Comparison of ENCODE assay signal across 23 mouse cellular contexts in genomic region chr9:52170671-52171070, GRCm38 (mm10). TPM values are rescaled to one million over a fixed set of nuclear protein-coding genes. Genes with fewer than 3 reads are reported as not detected.
"Had no signal": no experiment of that assay in that cellular context is flagged by ENCODE, and none has a peak within 500 bp of the region (broad histone marks: within the 10 kb centered on the region; RNA-seq: fewer than 3 reads in every experiment).

No protein-coding gene starts in this region.

- H3K27me3 ChIP-seq: embryonic facial prominence, embryonic 15.5 days; forebrain, embryonic 15.5 days had no signal

- H3K4me3 ChIP-seq: embryonic facial prominence, embryonic 10.5 days; embryonic facial prominence, embryonic 12.5 days; embryonic facial prominence, embryonic 13.5 days; embryonic facial prominence, embryonic 15.5 days; erythroblast, embryonic 14.5 days; forebrain, embryonic 10.5 days; forebrain, embryonic 12.5 days; forebrain, embryonic 13.5 days; forebrain, embryonic 15.5 days; gastrocnemius, adult 2 months; heart, adult 2 months; heart, embryonic 10.5 days had no signal

- H3K4me1 ChIP-seq: embryonic facial prominence, embryonic 12.5 days had no signal

- DNase-seq: cerebellum, adult 9-10 months; cerebellum, postnatal 25 days; cerebellum, postnatal 36 days; embryo, embryonic 11 days; gastrocnemius, postnatal 10 days; gastrocnemius, postnatal 14 days; gastrocnemius, postnatal 25 days; gastrocnemius, postnatal 36 days; heart, adult 2 months had no signal

- H3K36me3 ChIP-seq: embryonic facial prominence, embryonic 10.5 days; embryonic facial prominence, embryonic 12.5 days; embryonic facial prominence, embryonic 13.5 days; embryonic facial prominence, embryonic 15.5 days; forebrain, embryonic 10.5 days; forebrain, embryonic 12.5 days; forebrain, embryonic 15.5 days; heart, embryonic 10.5 days had no signal

- H3K9ac ChIP-seq: embryonic facial prominence, embryonic 12.5 days; embryonic facial prominence, embryonic 13.5 days; embryonic facial prominence, embryonic 15.5 days; forebrain, embryonic 12.5 days; forebrain, embryonic 13.5 days; forebrain, embryonic 15.5 days; forebrain, postnatal 0 days had no signal

- H3K9me3 ChIP-seq: embryonic facial prominence, embryonic 10.5 days; embryonic facial prominence, embryonic 12.5 days; embryonic facial prominence, embryonic 13.5 days; embryonic facial prominence, embryonic 15.5 days; forebrain, embryonic 10.5 days; forebrain, embryonic 12.5 days; forebrain, embryonic 13.5 days; forebrain, embryonic 15.5 days; heart, embryonic 10.5 days had no signal

- H3K27ac ChIP-seq: embryonic facial prominence, embryonic 10.5 days; embryonic facial prominence, embryonic 12.5 days; embryonic facial prominence, embryonic 13.5 days; embryonic facial prominence, embryonic 15.5 days; forebrain, embryonic 10.5 days; forebrain, embryonic 12.5 days; forebrain, embryonic 13.5 days; forebrain, embryonic 15.5 days; gastrocnemius, adult 2 months; heart, adult 2 months; heart, embryonic 10.5 days had no signal

- H3K4me2 ChIP-seq: embryonic facial prominence, embryonic 12.5 days; embryonic facial prominence, embryonic 13.5 days; embryonic facial prominence, embryonic 15.5 days; forebrain, embryonic 12.5 days; forebrain, embryonic 13.5 days; forebrain, embryonic 15.5 days had no signal

- ATAC-seq: forebrain, embryonic 13.5 days; forebrain, embryonic 14.5 days; forebrain, embryonic 15.5 days; forebrain, embryonic 16.5 days; forebrain, postnatal 0 days had no signal

RNA-seq across cellular contexts. Expression of gene Zc3h12c, which starts 2.3 kb away (rescaled TPM):
- polyA plus RNA-seq: erythroblast, embryonic 14.5 days had no signal
